Mouse (Mus musculus) liver, embryonic 15.5 days (tissue): ENCODE measurements at regions not wholly inside any gene's neighbourhood (a gene's known extent, or its start where the extent isn't known, plus 50 kb on each side); places are given as distances from the start of the nearest gene placed in this dataset.

Experiments
- ATAC-seq: fragments of 200-750 bp; cut with Nextera tagmentation; 2 replicates; pipeline ENCODE4 v1.8.0; 2017; ENCODE audit warnings: moderate number of reproducible peaks, mild to moderate bottlenecking, moderate library complexity; ENCODE audit not compliant: insufficient read depth
- H3K27ac ChIP-seq: fragments of 300-500 bp; sonication (generic); replicated peaks from 2 replicates; pipeline ENCODE4 v1.5.1; 2015; ENCODE audit warnings: mild to moderate bottlenecking, inconsistent platforms
- H3K27me3 ChIP-seq: fragments of 300-500 bp; sonication (generic); 2 replicates; pipeline ENCODE4 v1.6.1; 2015; ENCODE audit warnings: mild to moderate bottlenecking, inconsistent platforms
- H3K36me3 ChIP-seq: fragments of 300-500 bp; sonication (generic); replicated peaks from 2 replicates; pipeline ENCODE4 v1.6.1; 2015; ENCODE audit warnings: moderate library complexity, mild to moderate bottlenecking, inconsistent platforms
- H3K4me1 ChIP-seq: fragments of 300-500 bp; sonication (generic); replicated peaks from 2 replicates; pipeline ENCODE4 v1.6.1; 2015; ENCODE audit warnings: inconsistent platforms
- H3K4me2 ChIP-seq: fragments of 300-500 bp; sonication (generic); 2 replicates; pipeline ENCODE4 v1.6.1; 2015; ENCODE audit warnings: moderate library complexity, mild to moderate bottlenecking, inconsistent platforms
- H3K4me3 ChIP-seq: fragments of 300-500 bp; sonication (generic); replicated peaks from 2 replicates; pipeline ENCODE4 v1.5.1; 2015; ENCODE audit warnings: mild to moderate bottlenecking, inconsistent platforms
- H3K9ac ChIP-seq: fragments of 300-500 bp; sonication (generic); 2 replicates; pipeline ENCODE4 v1.6.1; 2015; ENCODE audit warnings: moderate library complexity, mild to moderate bottlenecking, inconsistent platforms
- H3K9me3 ChIP-seq: fragments of 300-500 bp; sonication (generic); replicated peaks from 2 replicates; pipeline ENCODE4 v1.6.1; 2016; ENCODE audit warnings: inconsistent platforms
- WGBS: fragments of 180-500 bp; shearing (Covaris S2); methylation state at CpG from one replicate; pipeline ENCODE4 v1.1.7; 2015; ENCODE audit warnings: mixed read lengths; ENCODE audit not compliant: insufficient replicate concordance; 5-methylcytosine and 5-hydroxymethylcytosine counted together

DNA sequence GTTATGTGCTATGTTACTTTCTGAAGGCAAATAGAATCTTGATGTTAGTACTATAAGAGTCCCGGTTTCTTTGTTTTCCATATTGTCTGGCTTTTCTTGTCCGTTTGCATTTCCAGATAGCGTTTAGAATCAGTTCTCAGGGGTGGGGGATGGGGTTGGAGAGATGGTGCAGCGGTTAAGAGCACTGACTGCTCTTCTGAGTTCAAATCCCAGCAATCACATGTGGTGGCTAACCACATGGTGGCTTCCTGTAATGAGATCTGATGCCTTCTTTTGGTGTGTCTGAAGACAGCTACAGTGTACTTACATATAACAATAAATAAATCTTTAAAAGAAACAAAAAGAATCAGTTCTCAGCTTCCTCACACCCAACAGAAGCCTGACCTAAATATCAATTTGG, 623.5 kb upstream of the Gm10131 start:
- ATAC-seq, result no peak
- H3K27ac ChIP-seq, result no peak overlapping the region
- H3K36me3 ChIP-seq, result no peaks in the 10 kb centered on the region
- H3K9me3 ChIP-seq, result no peaks in the 10 kb centered on the region
- no peak overlapping the region for H3K4me3 ChIP-seq
- no peak overlapping the region for H3K9ac ChIP-seq
- 43% methylated on average over 4 of the region's 4 CpGs for WGBS
- H3K4me1 ChIP-seq, result no peaks in the 10 kb centered on the region
- H3K4me2 ChIP-seq, result no peak overlapping the region
- peaks cover 14% of the 10 kb centered on the region for H3K27me3 ChIP-seq

DNA sequence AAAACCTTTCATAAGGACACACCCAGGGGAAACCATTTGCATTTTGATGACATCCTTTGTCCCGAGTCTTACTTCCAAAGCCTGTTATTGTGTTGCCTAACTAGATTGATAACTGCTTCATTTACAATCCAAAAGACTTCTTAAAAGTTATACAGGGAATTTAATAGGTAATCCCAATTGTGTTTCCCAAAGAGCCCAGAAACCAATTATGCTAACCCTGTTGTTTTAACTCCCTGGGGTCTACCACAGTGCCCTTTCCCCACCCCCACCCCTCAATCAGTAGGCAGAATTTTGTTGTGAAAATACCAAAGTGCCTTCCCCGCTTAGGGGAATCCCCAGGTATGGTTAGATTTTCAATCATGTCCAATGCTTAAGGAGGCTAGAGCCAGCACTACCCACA, 621.3 kb upstream of the Gm10131 start:
- WGBS, result 19% methylated on average over 2 of the region's 2 CpGs
- H3K27ac ChIP-seq, result no peak overlapping the region
- no peak for ATAC-seq
- H3K27me3 ChIP-seq, result peaks cover 14% of the 10 kb centered on the region
- no peak overlapping the region for H3K4me3 ChIP-seq
- no peak overlapping the region for H3K9ac ChIP-seq
- no peaks in the 10 kb centered on the region for H3K4me1 ChIP-seq
- no peaks in the 10 kb centered on the region for H3K9me3 ChIP-seq
- H3K36me3 ChIP-seq, result no peaks in the 10 kb centered on the region
- no peak overlapping the region for H3K4me2 ChIP-seq

- Histone ChIP-seq H3K9ac (no peak overlapping the region), H3K9me3 (no peaks in the 10 kb centered on the region), H3K4me3 (no peak overlapping the region), H3K27ac (no peak overlapping the region), H3K27me3 (peaks cover 14% of the 10 kb centered on the region), H3K4me1 (no peaks in the 10 kb centered on the region), H3K4me2 (no peak overlapping the region), H3K36me3 (no peaks in the 10 kb centered on the region)
- ATAC-seq, result no peak
- 3% methylated on average over 1 of the region's 1 CpGs for WGBS
Observed at GRCm38 (mm10) chr8:34732362-34732761, 620.8 kb upstream of the Gm10131 start.

- ATAC-seq, result no peak
- Histone ChIP-seq H3K36me3 (no peaks in the 10 kb centered on the region), H3K9me3 (no peaks in the 10 kb centered on the region), H3K4me3 (no peak overlapping the region), H3K27me3 (peaks cover 14% of the 10 kb centered on the region), H3K9ac (no peak overlapping the region), H3K4me2 (no peak overlapping the region), H3K4me1 (no peaks in the 10 kb centered on the region), H3K27ac (no peak overlapping the region)
- 14% methylated on average over 12 of the region's 12 CpGs for WGBS
Observed at GRCm38 (mm10) chr8:34731096-34731999, 619.8 kb upstream of the Gm10131 start.

DNA sequence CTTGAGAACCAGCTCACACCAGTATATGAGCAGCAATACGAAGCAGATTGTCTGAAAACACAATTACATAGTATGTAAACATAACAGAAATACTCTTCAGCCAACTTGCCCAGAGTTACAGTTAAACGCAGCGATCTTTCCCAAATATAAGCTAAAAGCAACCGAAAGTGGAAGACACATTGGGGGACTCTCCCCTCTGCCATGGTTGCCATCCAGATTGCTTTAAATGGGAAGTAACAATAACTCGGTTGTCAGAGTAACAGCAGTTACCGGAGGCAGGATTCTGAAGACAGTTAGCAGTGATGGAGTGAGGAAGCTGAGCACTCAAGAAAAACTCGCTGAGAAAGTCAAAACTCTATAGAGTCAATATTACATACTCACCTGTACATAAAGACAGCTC, 618.0 kb upstream of the Gm10131 start:
- no peak overlapping the region for H3K4me3 ChIP-seq
- no peak overlapping the region for H3K27ac ChIP-seq
- H3K9ac ChIP-seq, result no peak overlapping the region
- H3K4me2 ChIP-seq, result no peak overlapping the region
- no peak for ATAC-seq
- H3K4me1 ChIP-seq, result no peaks in the 10 kb centered on the region
- no peaks in the 10 kb centered on the region for H3K9me3 ChIP-seq
- no peaks in the 10 kb centered on the region for H3K36me3 ChIP-seq
- H3K27me3 ChIP-seq, result peaks cover 14% of the 10 kb centered on the region
- 71% methylated on average over 7 of the region's 7 CpGs for WGBS

GRCm38 (mm10) chr8:34727699-34728098, 616.2 kb upstream of the Gm10131 start:
- H3K36me3 ChIP-seq, result no peaks in the 10 kb centered on the region
- H3K27ac ChIP-seq, result no peak overlapping the region
- H3K27me3 ChIP-seq, result peaks cover 6% of the 10 kb centered on the region
- H3K9ac ChIP-seq, result no peak overlapping the region
- H3K4me3 ChIP-seq, result no peak overlapping the region
- H3K4me1 ChIP-seq, result no peaks in the 10 kb centered on the region
- WGBS, result 66% methylated on average over 8 of the region's 8 CpGs
- ATAC-seq, result no peak
- no peak overlapping the region for H3K4me2 ChIP-seq
- no peaks in the 10 kb centered on the region for H3K9me3 ChIP-seq

DNA sequence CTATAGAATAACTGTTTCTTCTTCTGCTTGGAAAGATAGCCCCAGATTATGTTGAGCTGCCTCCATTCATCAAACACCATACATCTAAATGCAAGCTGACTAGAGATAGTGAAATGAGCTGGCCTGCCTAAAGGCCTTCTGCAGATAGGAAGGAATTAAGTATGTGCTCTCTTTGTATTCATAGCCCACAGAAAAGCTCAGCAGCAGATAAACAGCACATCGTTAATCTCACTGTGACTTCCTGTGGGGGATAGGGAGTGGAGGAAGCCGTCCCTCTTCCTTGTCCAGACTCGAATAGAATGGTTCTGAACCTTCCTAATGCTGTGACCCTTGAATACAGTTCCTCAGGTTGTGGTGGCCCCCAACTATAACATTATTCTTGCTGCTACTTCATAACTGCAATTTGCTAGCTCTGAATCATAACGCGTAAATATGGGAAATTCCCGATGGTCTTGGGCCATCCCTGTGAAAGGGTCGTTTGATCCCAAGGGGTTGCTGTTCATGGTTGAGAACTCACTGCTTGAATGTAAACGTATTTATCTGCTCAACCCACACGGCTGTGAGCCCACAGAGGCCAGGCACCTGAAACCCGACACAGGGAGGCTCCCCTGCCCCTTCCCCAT, 614.7 kb upstream of the Gm10131 start:
- no peak overlapping the region for H3K9ac ChIP-seq
- H3K27me3 ChIP-seq, result peaks cover 3% of the 10 kb centered on the region
- no peak overlapping the region for H3K4me2 ChIP-seq
- no peak overlapping the region for H3K4me3 ChIP-seq
- H3K4me1 ChIP-seq, result no peaks in the 10 kb centered on the region
- H3K27ac ChIP-seq, result no peak overlapping the region
- 32% methylated on average over 10 of the region's 10 CpGs for WGBS
- H3K36me3 ChIP-seq, result no peaks in the 10 kb centered on the region
- no peak for ATAC-seq
- H3K9me3 ChIP-seq, result no peaks in the 10 kb centered on the region

- Histone ChIP-seq H3K4me3 (no peak overlapping the region), H3K9me3 (no peaks in the 10 kb centered on the region)
- WGBS, result 52% methylated on average over 4 of the region's 4 CpGs
Observed at GRCm38 (mm10) chr8:34725546-34725945, 614.0 kb upstream of the Gm10131 start.

GRCm38 (mm10) chr8:34709911-34710733, 598.6 kb upstream of the Gm10131 start:
- Histone ChIP-seq H3K9ac (no peak overlapping the region), H3K27me3 (no peaks in the 10 kb centered on the region), H3K9me3 (no peaks in the 10 kb centered on the region), H3K4me3 (no peak overlapping the region), H3K4me1 (no peaks in the 10 kb centered on the region), H3K27ac (no peak overlapping the region), H3K36me3 (no peaks in the 10 kb centered on the region), H3K4me2 (no peak overlapping the region)
- no peak for ATAC-seq
- 73% methylated on average over 23 of the region's 23 CpGs for WGBS

More at GRCm38 (mm10) chr8:34725546-34725945, 614.0 kb upstream of the Gm10131 start:
- Histone ChIP-seq H3K4me2 (no peak overlapping the region), H3K4me1 (no peaks in the 10 kb centered on the region), H3K9ac (no peak overlapping the region), H3K27ac (no peak overlapping the region), H3K36me3 (no peaks in the 10 kb centered on the region), H3K27me3 (no peaks in the 10 kb centered on the region; the same call in 1 of the 2 replicates)
- no peak for ATAC-seq

GRCm38 (mm10) chr8:34709316-34709715, 597.8 kb upstream of the Gm10131 start:
- no peak overlapping the region for H3K4me2 ChIP-seq
- H3K9ac ChIP-seq, result no peak overlapping the region
- WGBS, result 60% methylated on average over 11 of the region's 11 CpGs
- ATAC-seq, result no peak
- no peaks in the 10 kb centered on the region for H3K27me3 ChIP-seq
- H3K36me3 ChIP-seq, result no peaks in the 10 kb centered on the region
- no peaks in the 10 kb centered on the region for H3K9me3 ChIP-seq
- H3K4me1 ChIP-seq, result no peaks in the 10 kb centered on the region
- H3K27ac ChIP-seq, result no peak overlapping the region
- no peak overlapping the region for H3K4me3 ChIP-seq

DNA sequence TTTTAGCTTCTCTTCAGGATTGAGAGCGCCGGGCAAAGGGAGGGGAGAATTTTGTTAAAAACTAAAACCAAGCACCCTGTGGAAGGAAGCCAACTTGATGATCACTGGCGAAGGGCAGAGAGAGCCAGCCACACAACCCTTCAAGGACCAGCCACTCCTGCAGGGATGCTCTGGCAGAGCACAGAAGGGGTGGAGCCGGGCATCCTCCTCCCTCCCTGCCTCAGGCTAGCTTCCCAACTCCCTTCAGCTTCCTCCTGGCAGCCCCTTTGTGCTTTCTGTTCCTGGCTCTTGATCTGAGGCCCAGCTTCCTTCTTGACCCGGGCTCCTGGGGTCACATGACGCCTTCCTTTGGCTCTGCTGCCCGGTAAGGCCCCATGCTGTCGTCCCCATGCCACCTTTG, 591.8 kb upstream of the Gm10131 start:
- no peaks in the 10 kb centered on the region for H3K4me1 ChIP-seq
- H3K27me3 ChIP-seq, result no peaks in the 10 kb centered on the region
- no peaks in the 10 kb centered on the region for H3K36me3 ChIP-seq
- no peak overlapping the region for H3K4me3 ChIP-seq
- H3K9ac ChIP-seq, result no peak overlapping the region
- no peaks in the 10 kb centered on the region for H3K9me3 ChIP-seq
- H3K27ac ChIP-seq, result no peak overlapping the region
- WGBS, result 41% methylated on average over 8 of the region's 8 CpGs
- H3K4me2 ChIP-seq, result no peak overlapping the region
- no peak for ATAC-seq
